19 mouse cellular contexts compared by ENCODE assay signal in the genomic region with DNA sequence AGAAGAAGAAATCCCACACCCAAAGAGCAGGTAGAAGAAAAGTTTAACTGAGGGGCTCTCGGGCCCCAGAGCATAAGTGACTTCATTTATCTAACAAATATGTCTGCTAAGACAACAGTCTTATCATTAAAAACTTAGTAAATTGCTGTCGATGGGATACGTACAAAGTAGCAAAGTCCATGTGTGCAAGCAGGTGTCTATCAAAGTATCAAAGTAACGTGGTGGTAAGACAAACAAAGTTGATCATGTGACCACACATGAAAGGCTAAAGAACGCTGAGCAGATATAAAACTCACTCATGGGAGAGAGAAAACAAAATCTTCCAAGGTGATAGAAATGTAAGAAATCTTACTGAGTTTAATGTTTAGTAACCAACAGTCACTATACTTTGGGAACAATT.
"Had no signal": no experiment of that assay in that cellular context is flagged by ENCODE, and none has a peak within 500 bp of the region (broad histone marks: within the 10 kb centered on the region; RNA-seq: fewer than 3 reads in every experiment).

No protein-coding gene starts in this region.

- H3K4me1 ChIP-seq: midbrain, embryonic 10.5 days; neural tube, embryonic 12.5 days had no signal

- DNase-seq: kidney, adult 11 months; kidney, adult 9 months; kidney, postnatal 4 days; left cerebral cortex, postnatal 4 days; lung, embryonic 14.5 days; lung, postnatal 10 days; lung, postnatal 4 days; midbrain, embryonic 14.5 days; right cerebral cortex, postnatal 14 days; thymus, adult 18-20 months; thymus, postnatal 36 days had no signal

- H3K9me3 ChIP-seq: limb, embryonic 13.5 days; liver, embryonic 15.5 days; midbrain, embryonic 10.5 days; neural tube, embryonic 12.5 days had no signal

- H3K27ac ChIP-seq: kidney, postnatal 0 days; layer of hippocampus, adult 2 months; limb, embryonic 13.5 days; liver, embryonic 15.5 days; midbrain, embryonic 10.5 days; neural tube, embryonic 12.5 days had no signal

- H3K9ac ChIP-seq: limb, embryonic 13.5 days; liver, embryonic 15.5 days; lung, embryonic 14.5 days; neural tube, embryonic 12.5 days had no signal

- H3K4me2 ChIP-seq: limb, embryonic 13.5 days; liver, embryonic 11.5 days; liver, embryonic 15.5 days; lung, embryonic 14.5 days; neural tube, embryonic 12.5 days had no signal

- H3K4me3 ChIP-seq: layer of hippocampus, adult 2 months; limb, embryonic 13.5 days; liver, embryonic 15.5 days; midbrain, embryonic 10.5 days; myocyte; neural tube, embryonic 12.5 days had no signal

- H3K27me3 ChIP-seq: limb, embryonic 13.5 days; liver, embryonic 15.5 days; neural tube, embryonic 12.5 days had no signal

- H3K36me3 ChIP-seq: limb, embryonic 13.5 days; liver, embryonic 15.5 days; midbrain, embryonic 10.5 days; neural tube, embryonic 12.5 days had no signal
